Mouse (Mus musculus): ENCODE measurements at regions not wholly inside any gene's neighbourhood (a gene's known extent, or its start where the extent isn't known, plus 50 kb on each side); places are given as distances from the start of the nearest gene placed in this dataset.
"Not testable (repeated sequence)": the region's sequence is repeated elsewhere in the genome, so short reads cannot be mapped to it uniquely, and the experiment has no call there.

- ATAC-seq (replicated peaks; ENCODE audit: poor library complexity, severe bottlenecking) = no peak
These were observed 72.2 kb downstream of the Trim42 start for GRCm38 (mm10) chr9:97297538-97297937.

GRCm38 (mm10) chr9:97295770-97296169, 74.0 kb downstream of the Trim42 start:
- peak; percentile 22; the same call in 1 of the 2 replicates for ATAC-seq (replicated peaks; ENCODE audit: poor library complexity, severe bottlenecking)

DNA sequence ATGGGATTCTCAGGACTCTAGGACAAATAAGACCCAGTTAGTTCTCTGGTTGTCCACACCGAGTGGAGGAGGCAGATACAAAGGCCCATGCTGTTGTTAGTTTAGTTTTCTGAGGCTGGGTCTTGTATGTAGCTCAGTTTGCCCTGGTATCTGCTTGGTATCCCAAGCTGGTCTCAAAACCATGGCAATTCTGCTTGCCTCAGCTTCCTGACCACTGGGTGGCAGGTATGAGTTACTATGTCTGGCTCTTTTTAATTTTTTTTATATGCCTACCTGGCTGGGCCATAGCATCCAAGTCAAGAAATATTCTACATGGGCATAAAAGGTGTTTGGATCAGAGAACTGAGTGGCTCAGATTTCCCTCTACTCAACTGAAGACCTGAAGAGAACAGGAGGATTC, 77.9 kb downstream of the Trim42 start:
- ATAC-seq (replicated peaks; ENCODE audit: poor library complexity, severe bottlenecking) = no peak

DNA sequence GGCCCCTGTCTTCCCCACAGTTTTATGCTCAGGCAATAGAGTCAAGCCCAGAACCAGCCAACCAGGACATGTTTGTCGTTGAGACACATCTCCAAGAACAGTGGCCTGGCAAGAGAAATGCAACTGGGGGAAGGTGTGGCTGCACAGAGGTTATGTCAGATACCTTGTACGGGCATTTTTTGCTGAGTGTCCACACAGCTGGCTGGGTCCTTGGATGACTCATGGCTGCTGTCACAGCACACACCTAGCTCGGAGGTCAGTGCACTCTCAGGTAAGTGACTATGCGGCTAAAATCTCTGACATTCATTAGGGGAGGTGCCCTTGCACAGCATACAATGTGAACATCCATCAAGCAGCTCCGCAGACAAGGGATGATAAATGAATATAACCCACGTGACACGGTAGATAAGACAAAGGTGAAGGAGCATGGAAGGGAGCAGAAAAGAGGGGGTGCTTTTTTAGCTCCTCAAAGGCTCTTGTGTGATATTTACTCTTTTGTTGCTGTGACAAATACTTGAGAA, 85.4 kb downstream of the Trim42 start:
- no peak for ATAC-seq (replicated peaks; ENCODE audit: poor library complexity, severe bottlenecking)

- ATAC-seq (replicated peaks; ENCODE audit: poor library complexity, severe bottlenecking) = no peak
These were observed 87.7 kb downstream of the Trim42 start for GRCm38 (mm10) chr9:97282090-97282489.

- ATAC-seq (replicated peaks; ENCODE audit: poor library complexity, severe bottlenecking) = not testable (repeated sequence)
These were observed 94.3 kb downstream of the Trim42 start for GRCm38 (mm10) chr9:97275449-97275848.

DNA sequence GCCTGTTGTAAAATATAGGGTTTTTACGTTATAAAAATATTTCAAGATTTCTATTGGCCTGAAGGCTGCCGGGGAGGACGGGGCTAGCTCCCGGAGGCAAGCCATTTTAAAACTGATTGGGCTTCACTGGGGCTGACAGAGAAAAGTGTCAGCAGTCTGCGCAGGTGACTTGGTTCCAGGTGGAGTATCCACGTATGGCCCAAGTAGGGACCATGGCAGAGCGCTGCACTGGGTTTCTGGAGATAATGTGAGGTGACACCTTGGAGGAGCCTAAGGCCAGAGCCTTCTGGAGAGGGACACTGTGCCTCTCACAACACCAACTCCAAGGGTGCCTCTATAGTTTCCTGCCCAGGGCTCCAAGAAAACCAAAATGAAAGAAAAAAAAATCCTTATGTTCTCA, 95.9 kb downstream of the Trim42 start:
- ATAC-seq (replicated peaks; ENCODE audit: poor library complexity, severe bottlenecking) = no peak

DNA sequence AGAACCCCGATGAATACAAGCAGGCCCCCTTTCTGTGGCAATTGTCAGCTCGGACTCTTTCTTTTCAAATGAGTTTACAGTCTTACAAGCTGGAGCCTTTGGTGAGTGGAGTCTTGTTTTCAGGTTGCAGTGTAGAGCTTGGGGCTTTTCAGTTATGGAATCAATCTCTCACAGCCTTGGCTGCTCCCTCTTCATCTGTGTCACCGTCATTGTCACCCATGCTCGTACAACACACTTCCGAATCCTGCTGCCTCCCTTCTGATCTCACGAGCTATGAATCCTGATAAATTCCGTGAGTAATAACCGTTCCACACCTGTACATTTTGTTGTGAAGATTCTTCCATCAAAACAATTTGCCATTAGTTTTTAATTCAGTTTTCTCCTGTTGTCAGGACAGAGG, 97.7 kb downstream of the Trim42 start:
- ATAC-seq (replicated peaks; ENCODE audit: poor library complexity, severe bottlenecking) = no peak

DNA sequence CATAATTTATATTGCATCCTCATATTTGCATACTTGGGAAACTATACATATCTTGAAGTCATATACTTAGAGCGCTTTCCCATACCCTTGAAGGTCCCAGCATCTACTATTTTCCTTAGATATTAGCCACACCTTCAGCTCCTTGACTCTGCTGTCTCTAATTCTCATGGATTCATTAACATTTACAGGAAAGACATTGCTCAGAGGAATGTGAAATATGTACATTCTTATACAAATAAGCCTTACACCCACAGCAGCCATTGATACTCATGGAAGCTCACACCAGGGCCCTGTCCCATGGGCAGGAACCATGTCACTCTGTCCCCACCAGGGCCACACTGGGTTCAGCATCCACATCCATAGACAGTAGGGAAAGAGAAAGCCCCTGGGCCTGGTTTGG, 122.1 kb downstream of the Trim42 start:
- no peak for ATAC-seq (replicated peaks; ENCODE audit: poor library complexity, severe bottlenecking)

DNA sequence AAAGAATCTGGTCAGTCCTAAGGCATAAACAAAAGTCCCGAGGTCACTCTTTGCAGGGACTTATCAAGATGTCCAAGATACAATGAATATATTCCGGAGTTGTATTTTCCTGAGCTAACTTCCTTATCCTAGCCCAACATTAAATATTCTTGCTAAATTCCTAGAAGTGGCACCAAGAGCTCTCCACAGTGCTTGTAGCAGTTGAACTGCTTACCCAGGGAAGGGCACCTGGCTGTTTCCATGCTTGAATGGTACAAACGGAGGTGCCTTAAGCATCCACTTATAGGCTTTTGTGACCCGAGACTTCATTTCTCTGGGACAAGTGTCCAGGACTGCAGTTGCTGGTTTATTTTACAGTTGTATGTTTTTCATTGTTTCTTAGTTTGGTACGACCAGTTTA, 115.1 kb upstream of the Slc25a36 start:
- ATAC-seq (replicated peaks; ENCODE audit: poor library complexity, severe bottlenecking) = no peak

GRCm38 (mm10) chr9:97224549-97224948, 113.6 kb upstream of the Slc25a36 start:
- no peak for ATAC-seq (replicated peaks; ENCODE audit: poor library complexity, severe bottlenecking)

DNA sequence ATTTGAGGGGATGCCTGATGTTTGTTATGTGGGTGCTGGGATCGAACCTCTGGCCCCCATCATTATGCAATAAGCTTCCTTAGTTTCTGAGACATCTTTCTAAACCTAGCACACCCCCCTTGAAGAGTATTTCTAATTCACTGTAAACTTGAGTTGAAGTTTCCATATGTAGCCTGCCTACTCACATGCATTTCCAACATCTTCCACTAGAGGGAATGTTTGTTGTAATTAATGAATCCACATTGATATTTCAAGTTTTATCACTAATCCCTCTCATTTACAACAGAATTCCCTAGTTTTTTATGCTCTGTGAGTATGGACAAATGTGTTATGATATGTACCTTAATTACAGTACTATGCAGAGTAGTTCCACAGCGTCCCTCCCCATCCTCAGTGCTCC, 103.8 kb upstream of the Slc25a36 start:
- no peak for ATAC-seq (replicated peaks; ENCODE audit: poor library complexity, severe bottlenecking)

DNA sequence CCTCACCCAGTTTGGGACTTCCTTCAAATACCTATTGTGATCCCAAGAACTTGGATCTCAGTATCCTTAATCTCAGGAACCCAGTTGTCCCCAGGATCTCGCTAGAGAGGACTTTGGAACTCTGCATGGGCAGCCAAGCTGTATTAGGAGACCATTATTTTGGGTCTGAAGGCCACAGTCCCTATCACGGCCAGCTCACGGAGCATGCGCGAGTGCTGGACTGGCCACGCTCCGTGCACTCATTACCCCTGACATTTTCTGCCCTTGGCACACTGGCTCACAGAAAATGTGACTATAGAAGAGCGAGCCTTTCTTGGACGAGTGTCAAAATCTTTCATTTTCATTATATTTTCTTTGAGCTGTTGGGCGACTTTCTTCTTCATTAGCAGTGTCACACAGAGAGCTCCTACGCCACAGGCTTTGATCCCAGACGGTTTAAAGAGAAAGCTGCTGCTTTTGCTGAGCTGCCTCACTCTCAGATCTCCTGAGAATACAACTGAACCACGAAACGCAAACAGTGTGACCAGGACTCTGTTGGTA, 79.4 kb upstream of the Slc25a36 start:
- no peak for ATAC-seq (replicated peaks; ENCODE audit: poor library complexity, severe bottlenecking)

DNA sequence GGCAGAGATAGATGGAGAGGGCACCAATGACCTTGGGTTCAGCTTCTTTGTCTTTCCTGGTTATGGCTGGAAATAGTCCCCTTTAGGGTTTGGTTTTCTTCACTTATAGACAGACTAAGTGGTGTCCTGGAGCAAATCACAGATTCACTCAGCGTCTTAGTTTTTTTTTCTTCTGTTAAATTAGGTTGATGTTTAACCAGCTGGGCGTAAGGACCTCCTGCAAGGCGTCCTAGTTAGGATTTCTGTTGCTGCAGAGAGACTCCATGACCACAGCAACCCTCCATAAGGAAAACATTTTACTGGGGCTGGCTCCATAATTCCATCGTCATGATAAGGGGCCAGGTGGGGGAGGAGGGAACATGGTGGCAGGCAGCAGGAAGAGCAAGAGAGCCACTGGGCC, 78.7 kb upstream of the Slc25a36 start:
- ATAC-seq (replicated peaks; ENCODE audit: poor library complexity, severe bottlenecking) = no peak

GRCm38 (mm10) chr9:97188616-97189330, 77.8 kb upstream of the Slc25a36 start:
- ATAC-seq (replicated peaks; ENCODE audit: poor library complexity, severe bottlenecking) = no peak

GRCm38 (mm10) chr9:97173230-97173951, 62.4 kb upstream of the Slc25a36 start:
- ATAC-seq (replicated peaks; ENCODE audit: poor library complexity, severe bottlenecking) = no peak

- peak; percentile 90 for ATAC-seq (replicated peaks; ENCODE audit: poor library complexity, severe bottlenecking)
These were observed 61.1 kb upstream of the Slc25a36 start for GRCm38 (mm10) chr9:97172075-97172474.

DNA sequence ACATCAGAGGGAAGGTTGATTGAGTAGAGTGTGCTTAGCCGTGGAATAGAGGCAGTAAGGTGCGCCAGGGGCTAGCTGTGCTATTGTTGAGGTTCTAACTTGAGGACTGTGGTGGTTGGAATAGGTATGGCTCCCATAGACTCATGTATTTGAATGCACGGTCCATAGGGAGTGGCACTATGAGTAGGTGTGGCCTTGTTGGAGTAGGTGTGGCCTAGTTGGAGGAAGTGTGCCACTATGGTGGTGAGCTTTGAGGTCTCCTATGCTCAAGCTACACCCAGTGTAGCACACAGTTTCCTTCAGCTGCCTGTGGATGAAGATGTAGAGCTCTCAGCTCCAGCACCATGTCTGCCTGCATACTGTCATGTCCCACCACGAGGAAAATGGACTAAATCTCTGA, 60.5 kb upstream of the Slc25a36 start:
- ATAC-seq (replicated peaks; ENCODE audit: poor library complexity, severe bottlenecking) = no peak

DNA sequence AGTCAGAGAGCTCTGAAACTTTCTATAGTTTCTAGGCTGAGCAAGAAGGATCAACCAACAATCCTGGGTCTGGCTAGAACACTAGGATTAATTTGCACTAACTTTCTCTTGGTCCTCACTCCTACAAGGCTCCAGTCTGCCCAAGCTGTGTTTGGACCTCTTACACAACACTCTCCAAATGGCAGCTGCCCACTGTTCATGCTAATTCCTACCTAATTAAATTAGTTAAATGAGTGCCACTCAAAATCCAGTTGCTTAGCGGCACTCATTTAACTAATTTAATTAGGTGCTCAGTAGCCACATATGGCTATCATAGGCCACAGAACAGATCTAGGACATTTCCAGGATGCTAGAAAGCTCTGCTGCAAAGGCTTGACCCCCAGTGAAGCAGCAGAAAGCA, 59.9 kb upstream of the Slc25a36 start:
- ATAC-seq (replicated peaks; ENCODE audit: poor library complexity, severe bottlenecking) = no peak

DNA sequence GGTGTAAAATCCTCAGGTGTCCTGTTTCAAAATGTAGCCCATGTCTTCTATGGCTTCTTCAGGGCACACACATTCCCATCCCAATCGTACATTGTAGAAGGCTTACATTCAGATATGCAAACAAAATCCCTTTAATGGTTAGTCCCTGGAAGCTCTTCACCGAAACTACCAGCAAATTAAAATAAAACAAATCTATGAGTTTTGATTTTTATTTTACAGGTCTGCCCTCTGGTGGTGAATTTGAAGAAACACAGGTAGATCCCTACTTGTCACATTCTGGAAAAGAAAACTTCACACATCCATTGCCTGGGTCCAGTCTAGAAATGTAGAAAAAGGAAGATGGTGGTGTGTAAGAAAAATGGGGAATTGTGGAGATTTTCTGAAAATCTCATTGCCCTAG, 51.5 kb upstream of the Slc25a36 start:
- no peak for ATAC-seq (replicated peaks; ENCODE audit: poor library complexity, severe bottlenecking)

Measured in granulocyte monocyte progenitor cell, adult 5-6 weeks (primary cell).